Mouse (Mus musculus) kidney, adult 8-10 months (tissue): ENCODE measurements around the gene Gm21764.
"Not testable (repeated sequence)": the region's sequence is repeated elsewhere in the genome, so short reads cannot be mapped to it uniquely, and the experiment has no call there.

Source experiments
- DNase-seq, 2 experiments: peaks; one replicate each; pipeline ENCODE4 v3.0.0; 2022

Gene Gm21764

DNA sequence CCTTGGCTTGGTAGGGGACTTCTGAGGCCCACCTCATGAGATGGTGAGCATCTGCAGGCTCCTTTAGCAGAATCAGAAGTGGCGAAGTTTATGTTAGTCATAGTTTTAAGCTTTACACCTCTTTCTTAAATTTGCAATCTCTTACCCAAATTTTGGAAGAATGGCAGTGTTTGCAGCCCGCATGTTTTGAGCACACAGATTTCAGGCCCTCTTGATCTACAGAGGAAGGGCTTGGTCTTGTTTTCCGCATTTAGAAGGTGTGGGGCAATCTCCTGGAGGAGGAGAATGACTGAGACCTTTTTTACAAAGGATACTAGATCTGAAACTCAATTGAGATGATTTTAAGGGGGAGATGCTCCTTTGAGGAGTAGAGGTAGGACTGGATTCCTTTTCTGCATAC, at the start of gene Gm21764:
Gene Gm21764 (minus strand): TSS at position 101 of the 400 bp plus-strand sequence.
- not testable (repeated sequence) for DNase-seq

DNA sequence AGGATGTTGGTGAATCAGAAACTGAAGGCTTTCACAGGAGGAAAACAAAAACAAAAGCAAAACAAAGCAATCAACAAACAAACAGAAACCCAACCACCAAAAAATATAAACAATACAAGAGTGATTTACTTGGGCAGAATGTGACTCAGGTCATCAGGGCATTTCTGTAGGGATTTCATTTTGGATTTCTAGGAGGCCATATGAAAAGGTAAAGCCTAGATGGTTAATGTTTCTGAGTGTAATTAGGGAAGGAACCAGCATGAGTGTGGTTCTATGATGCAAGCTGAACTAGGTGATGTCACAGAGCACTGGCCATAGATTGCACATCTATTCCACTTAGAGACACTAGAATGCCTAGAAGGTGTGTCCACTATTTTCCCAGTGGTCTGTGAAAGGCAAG, 27.2 kb upstream of the Gm21764 start, which contains the start of gene Ssty1:
Gene Ssty1 (plus strand): TSS at position 301 of the 400 bp plus-strand sequence.
- not testable (repeated sequence) for DNase-seq
